Mouse (Mus musculus): ENCODE results near the gene Tamm41. TPM values are rescaled to one million over a fixed set of nuclear protein-coding genes. Genes with fewer than 3 reads are reported as not detected.

The Tamm41 gene
- polyA plus RNA-seq, 1 experiment from 2014 or later, result 51.5 TPM

- no peaks in the 10 kb centered on the region for H3K9me3 ChIP-seq (replicated peaks; ENCODE audit: control insufficient read depth, low read length, poor library complexity, severe bottlenecking)
- 72% methylated on average over 1 of the region's 1 CpGs for WGBS
- H3K27me3 ChIP-seq (ENCODE audit: control insufficient read depth, insufficient read depth, low read depth, low read length), result no peaks in the 10 kb centered on the region; the same call in 1 of the 2 replicates
- H3K4me2 ChIP-seq (ENCODE audit: low read length), result no peak overlapping the region
- H3K4me1 ChIP-seq (ENCODE audit: control insufficient read depth, insufficient read depth, low read length), result peaks cover under 1% of the 10 kb centered on the region; the same call in 1 of the 2 replicates
- H3K27ac ChIP-seq (ENCODE audit: low read length), result no peak overlapping the region
- H3K9ac ChIP-seq (ENCODE audit: low read depth, low read length), result no peak overlapping the region
- H3K36me3 ChIP-seq (ENCODE audit: control insufficient read depth, insufficient read depth, low read length), result no peaks in the 10 kb centered on the region
- no peak overlapping the region for H3K4me3 ChIP-seq (ENCODE audit: low read depth, low read length)
- no peak for ATAC-seq
These were observed 64.7 kb downstream of the Tamm41 start for GRCm38 (mm10) chr6:114972988-114973387.

- Histone ChIP-seq H3K9ac (ENCODE audit: low read depth, low read length) (no peak overlapping the region), H3K27ac (ENCODE audit: low read length) (no peak overlapping the region), H3K4me3 (ENCODE audit: low read depth, low read length) (no peak overlapping the region), H3K27me3 (ENCODE audit: control insufficient read depth, insufficient read depth, low read depth, low read length) (no peaks in the 10 kb centered on the region; the same call in 1 of the 2 replicates), H3K9me3 (replicated peaks; ENCODE audit: control insufficient read depth, low read length, poor library complexity, severe bottlenecking) (no peaks in the 10 kb centered on the region), H3K4me2 (ENCODE audit: low read length) (no peak overlapping the region), H3K4me1 (ENCODE audit: control insufficient read depth, insufficient read depth, low read length) (peaks cover 8% of the 10 kb centered on the region), H3K36me3 (ENCODE audit: control insufficient read depth, insufficient read depth, low read length) (no peaks in the 10 kb centered on the region)
- ATAC-seq, result no peak
- WGBS, result 76% methylated on average over 5 of the region's 5 CpGs
These were observed 66.8 kb downstream of the Tamm41 start for GRCm38 (mm10) chr6:114970895-114971294.

DNA sequence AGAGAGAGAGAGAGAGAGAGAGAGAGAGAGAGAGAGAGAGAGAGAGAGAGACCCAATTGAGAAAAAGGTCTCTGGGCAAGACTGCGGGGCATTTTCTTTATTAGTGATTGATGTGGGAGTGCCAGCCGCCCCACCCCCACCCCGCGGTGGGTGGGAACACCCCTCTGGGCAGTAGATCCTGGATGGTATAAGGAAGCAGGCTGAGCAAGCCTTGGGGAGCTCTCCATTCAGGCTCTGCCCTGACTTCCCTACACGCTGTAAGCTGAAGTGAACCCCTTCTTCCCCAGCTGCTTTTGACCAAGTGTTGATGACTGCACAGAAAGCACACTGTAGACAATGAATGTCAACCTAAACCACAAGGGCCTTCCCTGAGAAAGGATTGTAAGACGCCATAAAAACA lies 67.3 kb downstream of the Tamm41 start:
- H3K9ac ChIP-seq (ENCODE audit: low read depth, low read length), result no peak overlapping the region
- 35% methylated on average over 6 of the region's 6 CpGs for WGBS
- no peaks in the 10 kb centered on the region; the same call in 1 of the 2 replicates for H3K27me3 ChIP-seq (ENCODE audit: control insufficient read depth, insufficient read depth, low read depth, low read length)
- no peak for ATAC-seq
- H3K4me3 ChIP-seq (ENCODE audit: low read depth, low read length), result peak overlapping the region; percentile 75
- no peaks in the 10 kb centered on the region for H3K9me3 ChIP-seq (replicated peaks; ENCODE audit: control insufficient read depth, low read length, poor library complexity, severe bottlenecking)
- no peak overlapping the region for H3K27ac ChIP-seq (ENCODE audit: low read length)
- H3K36me3 ChIP-seq (ENCODE audit: control insufficient read depth, insufficient read depth, low read length), result no peaks in the 10 kb centered on the region
- peak overlapping the region; percentile 96 for H3K4me2 ChIP-seq (ENCODE audit: low read length)
- peaks cover 8% of the 10 kb centered on the region for H3K4me1 ChIP-seq (ENCODE audit: control insufficient read depth, insufficient read depth, low read length)

- Histone ChIP-seq H3K4me2 (ENCODE audit: low read length) (peak within 1 kb of the TSS; percentile 96), H3K36me3 (ENCODE audit: control insufficient read depth, insufficient read depth, low read length) (no peaks in the 10 kb centered on the region), H3K27ac (ENCODE audit: low read length) (peak within 1 kb of the TSS; percentile 75), H3K4me3 (ENCODE audit: low read depth, low read length) (peak within 1 kb of the TSS; percentile 75), H3K9me3 (replicated peaks; ENCODE audit: control insufficient read depth, low read length, poor library complexity, severe bottlenecking) (no peaks in the 10 kb centered on the region), H3K4me1 (ENCODE audit: control insufficient read depth, insufficient read depth, low read length) (peaks cover 8% of the 10 kb centered on the region), H3K27me3 (ENCODE audit: control insufficient read depth, insufficient read depth, low read depth, low read length) (no peaks in the 10 kb centered on the region; the same call in 1 of the 2 replicates), H3K9ac (ENCODE audit: low read depth, low read length) (peak within 1 kb of the TSS; percentile 86)
- peak; percentile 69 for ATAC-seq
- under 1% methylated on average over 79 of the region's 79 CpGs for WGBS
These were observed 68.2 kb downstream of the Tamm41 start, which contains the start of gene Vgll4 for GRCm38 (mm10) chr6:114969213-114970120. Gene Vgll4 (minus strand): TSS chr6:114969994.

GRCm38 (mm10) chr6:114968361-114969212 lies 69.1 kb downstream of the Tamm41 start:
- no peaks in the 10 kb centered on the region for H3K9me3 ChIP-seq (replicated peaks; ENCODE audit: control insufficient read depth, low read length, poor library complexity, severe bottlenecking)
- peak overlapping the region; percentile 75 for H3K4me3 ChIP-seq (ENCODE audit: low read depth, low read length)
- peak overlapping the region; percentile 96 for H3K4me2 ChIP-seq (ENCODE audit: low read length)
- no peaks in the 10 kb centered on the region; the same call in 1 of the 2 replicates for H3K27me3 ChIP-seq (ENCODE audit: control insufficient read depth, insufficient read depth, low read depth, low read length)
- H3K36me3 ChIP-seq (ENCODE audit: control insufficient read depth, insufficient read depth, low read length), result no peaks in the 10 kb centered on the region
- H3K4me1 ChIP-seq (ENCODE audit: control insufficient read depth, insufficient read depth, low read length), result peaks cover 8% of the 10 kb centered on the region
- H3K27ac ChIP-seq (ENCODE audit: low read length), result peak overlapping the region; percentile 75
- H3K9ac ChIP-seq (ENCODE audit: low read depth, low read length), result peak overlapping the region; percentile 86
- WGBS, result under 1% methylated on average over 70 of the region's 82 CpGs
- ATAC-seq, result peak; percentile 83

GRCm38 (mm10) chr6:114967623-114968022 lies 70.1 kb downstream of the Tamm41 start:
- peak overlapping the region; percentile 75; the same call in 1 of the 2 replicates for H3K4me3 ChIP-seq (ENCODE audit: low read depth, low read length)
- no peak for ATAC-seq
- WGBS, result 45% methylated on average over 12 of the region's 12 CpGs

DNA sequence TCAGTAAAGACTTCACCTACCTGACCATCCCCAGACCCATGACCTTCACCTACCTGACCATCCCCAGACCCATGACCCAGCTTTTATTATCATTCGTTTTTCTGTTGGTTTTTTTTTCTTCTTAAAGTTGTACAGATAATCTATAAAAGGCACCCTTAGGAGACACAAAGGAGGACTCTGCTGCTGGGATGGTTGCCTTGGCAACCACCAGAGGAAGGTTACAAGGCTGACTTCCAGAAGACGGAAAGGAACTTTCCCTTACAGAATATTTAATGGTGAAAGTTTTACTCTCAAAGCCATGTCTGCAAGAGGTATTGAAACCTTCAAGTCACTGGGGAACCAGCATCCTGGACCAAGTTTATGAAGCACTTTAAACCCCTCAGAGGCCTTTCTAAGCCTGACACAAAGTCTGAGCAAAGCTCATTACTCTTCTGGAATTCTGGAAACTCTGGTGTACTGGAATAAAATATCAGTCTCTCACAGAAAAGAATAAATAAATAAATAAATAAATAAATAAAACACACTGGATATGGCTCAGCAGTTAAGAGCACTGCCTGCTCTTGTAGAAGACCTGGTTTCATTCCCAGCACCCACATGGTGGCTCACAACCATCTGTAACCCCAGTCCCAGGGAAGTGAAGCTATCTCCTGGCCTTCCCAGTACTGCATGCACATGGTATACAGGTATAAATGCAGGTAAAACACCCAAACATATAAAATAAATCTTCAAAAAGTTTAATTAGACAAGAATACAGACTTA lies 71.1 kb downstream of the Tamm41 start:
- 19% methylated on average over 2 of the region's 2 CpGs for WGBS

More at GRCm38 (mm10) chr6:114967623-114968022, 70.1 kb downstream of the Tamm41 start:
- Histone ChIP-seq H3K36me3 (ENCODE audit: control insufficient read depth, insufficient read depth, low read length) (no peaks in the 10 kb centered on the region), H3K27ac (ENCODE audit: low read length) (no peak overlapping the region), H3K27me3 (ENCODE audit: control insufficient read depth, insufficient read depth, low read depth, low read length) (no peaks in the 10 kb centered on the region; the same call in 1 of the 2 replicates), H3K4me1 (ENCODE audit: control insufficient read depth, insufficient read depth, low read length) (peaks cover 8% of the 10 kb centered on the region), H3K9ac (ENCODE audit: low read depth, low read length) (no peak overlapping the region), H3K4me2 (ENCODE audit: low read length) (peak overlapping the region; percentile 96), H3K9me3 (replicated peaks; ENCODE audit: control insufficient read depth, low read length, poor library complexity, severe bottlenecking) (no peaks in the 10 kb centered on the region)

DNA sequence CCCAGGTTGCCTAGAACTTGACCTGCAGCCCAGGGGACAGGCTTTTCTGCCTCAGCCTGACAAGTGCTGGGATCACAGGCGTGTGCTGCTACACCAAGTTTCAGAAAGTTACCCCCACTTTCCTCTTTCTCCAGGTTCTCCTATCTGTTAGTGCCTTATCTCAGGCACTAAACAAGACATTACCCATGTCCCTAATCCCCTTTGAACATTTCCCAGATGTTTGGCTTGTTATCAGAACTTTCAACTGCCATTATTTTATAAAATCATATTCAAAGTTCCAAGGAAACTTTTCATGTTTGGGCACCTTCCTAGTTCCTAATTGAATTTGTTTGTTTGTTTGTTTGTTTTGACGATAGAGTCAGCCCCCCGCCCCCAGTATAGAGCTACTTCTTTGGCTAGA lies 71.9 kb downstream of the Tamm41 start:
- Histone ChIP-seq H3K4me1 (ENCODE audit: control insufficient read depth, insufficient read depth, low read length) (peaks cover 8% of the 10 kb centered on the region), H3K9ac (ENCODE audit: low read depth, low read length) (no peak overlapping the region), H3K36me3 (ENCODE audit: control insufficient read depth, insufficient read depth, low read length) (no peaks in the 10 kb centered on the region), H3K4me3 (ENCODE audit: low read depth, low read length) (no peak overlapping the region), H3K27ac (ENCODE audit: low read length) (no peak overlapping the region), H3K27me3 (ENCODE audit: control insufficient read depth, insufficient read depth, low read depth, low read length) (no peaks in the 10 kb centered on the region; the same call in 1 of the 2 replicates), H3K4me2 (ENCODE audit: low read length) (no peak overlapping the region), H3K9me3 (replicated peaks; ENCODE audit: control insufficient read depth, low read length, poor library complexity, severe bottlenecking) (no peaks in the 10 kb centered on the region)
- ATAC-seq, result no peak
- whole genome bisulfite sequencing, result 86% methylated on average over 3 of the region's 3 CpGs

More for the DNA sequence above, 71.1 kb downstream of the Tamm41 start:
- H3K9me3 ChIP-seq (replicated peaks; ENCODE audit: control insufficient read depth, low read length, poor library complexity, severe bottlenecking), result no peaks in the 10 kb centered on the region
- no peak overlapping the region for H3K9ac ChIP-seq (ENCODE audit: low read depth, low read length)
- no peaks in the 10 kb centered on the region for H3K36me3 ChIP-seq (ENCODE audit: control insufficient read depth, insufficient read depth, low read length)
- H3K27me3 ChIP-seq (ENCODE audit: control insufficient read depth, insufficient read depth, low read depth, low read length), result no peaks in the 10 kb centered on the region; the same call in 1 of the 2 replicates
- H3K4me2 ChIP-seq (ENCODE audit: low read length), result no peak overlapping the region
- H3K27ac ChIP-seq (ENCODE audit: low read length), result no peak overlapping the region
- peaks cover 8% of the 10 kb centered on the region for H3K4me1 ChIP-seq (ENCODE audit: control insufficient read depth, insufficient read depth, low read length)
- no peak for ATAC-seq
- H3K4me3 ChIP-seq (ENCODE audit: low read depth, low read length), result no peak overlapping the region
